Mouse (Mus musculus): ENCODE results near the gene Arhgap22.

The Arhgap22 gene

DNA sequence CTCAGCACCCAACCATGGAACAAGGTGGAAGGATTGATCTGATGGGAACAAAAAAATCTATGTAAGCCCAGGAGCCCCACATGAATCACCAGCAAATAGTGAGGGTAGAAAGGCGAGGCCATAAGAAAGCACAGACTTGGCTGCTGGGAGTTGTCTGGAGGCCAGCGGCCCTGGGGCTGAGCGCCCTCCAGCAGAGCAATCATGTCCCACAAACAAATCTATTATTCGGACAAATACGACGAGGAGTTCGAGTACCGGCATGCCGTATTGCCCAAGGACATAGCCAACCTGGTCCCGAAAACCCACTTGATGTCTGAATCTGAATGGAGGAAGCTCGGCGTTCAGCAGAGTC is 892 bp upstream of the Arhgap22 start:
- no peak for DNase-seq (ENCODE audit: inconsistent age in 2 of 2, low spot score in 1 of 2)

DNA sequence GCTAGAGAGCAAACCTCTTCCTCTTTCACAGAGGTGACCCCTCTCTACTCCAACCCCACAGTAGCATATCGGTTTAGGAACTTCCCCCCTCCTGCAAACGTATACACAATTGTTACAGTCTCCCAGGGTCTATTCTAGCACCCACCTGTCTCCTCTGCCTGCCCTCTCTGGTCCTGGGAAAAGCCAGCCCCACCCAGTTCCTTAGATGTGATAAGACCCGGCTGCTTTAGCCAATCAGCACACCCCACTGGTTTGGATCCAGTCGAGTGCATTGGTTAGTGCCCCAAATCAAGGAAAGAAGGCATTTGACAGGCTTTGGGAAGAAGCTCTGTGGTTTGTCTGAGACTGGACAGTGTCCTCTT is 922 bp downstream of the Arhgap22 start:
- no peak for DNase-seq (ENCODE audit: inconsistent age in 2 of 2, low spot score in 1 of 2)

DNA sequence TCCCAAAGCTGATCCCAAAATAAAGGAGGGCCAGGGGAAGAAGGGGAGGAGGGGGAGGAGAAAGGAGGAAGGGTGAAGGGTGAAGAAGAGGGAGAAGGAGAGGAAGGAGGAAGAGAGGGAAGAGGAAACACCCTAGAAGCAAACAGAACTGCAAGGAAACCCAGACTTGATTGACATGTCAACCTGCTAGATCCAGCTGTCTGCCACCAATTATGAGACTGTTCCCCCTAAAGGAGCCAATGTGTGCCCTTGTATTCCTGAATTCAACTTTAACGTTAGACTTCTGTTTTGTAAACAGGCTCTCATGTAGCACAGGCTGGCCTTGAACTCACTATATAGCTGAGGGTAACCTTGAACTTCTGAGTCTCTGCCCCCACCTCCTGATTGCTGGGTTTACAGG is 1.3 kb downstream of the Arhgap22 start:
- DNase-seq (ENCODE audit: inconsistent age in 2 of 2, low spot score in 1 of 2): no peak

DNA sequence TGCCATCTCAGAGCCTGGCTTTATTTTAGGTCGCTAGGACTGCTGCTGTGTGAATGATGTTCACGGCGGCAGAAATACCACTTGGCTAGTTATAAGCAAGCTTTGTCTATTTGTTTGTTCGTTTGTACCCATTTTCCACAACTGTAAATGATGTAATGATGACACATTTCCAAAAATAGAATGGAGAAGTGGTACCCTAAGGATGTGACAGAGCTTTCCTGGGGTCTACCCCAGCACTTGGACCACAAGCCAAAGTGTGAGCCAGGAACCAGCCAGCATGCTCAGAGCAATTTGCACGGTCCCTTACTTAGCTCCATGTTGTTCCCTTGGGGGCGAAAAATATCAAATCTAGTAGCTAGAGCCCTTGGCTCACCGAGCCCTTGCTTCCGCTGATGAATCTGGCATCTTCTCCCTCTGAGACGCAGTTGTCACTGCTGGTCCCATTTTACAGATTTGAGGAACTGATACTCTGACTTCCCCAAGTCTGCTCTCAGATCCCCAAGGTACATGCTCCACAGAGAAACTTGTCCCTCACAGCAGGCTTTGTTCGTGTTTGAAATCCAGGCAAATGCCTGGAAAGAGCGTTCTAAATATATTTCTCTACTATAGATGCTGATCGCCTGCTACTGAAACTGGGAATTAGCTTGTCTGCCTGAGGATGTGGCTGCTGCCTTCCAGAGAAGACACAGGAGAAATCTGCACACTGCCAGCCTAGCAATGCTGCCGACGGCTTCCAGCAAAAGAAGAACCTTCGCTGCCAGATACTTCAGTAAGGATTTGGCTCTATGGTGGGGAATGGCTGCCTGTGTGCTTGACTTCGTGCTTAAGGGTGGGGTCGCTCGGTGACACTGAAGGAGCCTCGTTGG is 2.8 kb downstream of the Arhgap22 start:
- no peak for DNase-seq (ENCODE audit: inconsistent age in 2 of 2, low spot score in 1 of 2)

DNA sequence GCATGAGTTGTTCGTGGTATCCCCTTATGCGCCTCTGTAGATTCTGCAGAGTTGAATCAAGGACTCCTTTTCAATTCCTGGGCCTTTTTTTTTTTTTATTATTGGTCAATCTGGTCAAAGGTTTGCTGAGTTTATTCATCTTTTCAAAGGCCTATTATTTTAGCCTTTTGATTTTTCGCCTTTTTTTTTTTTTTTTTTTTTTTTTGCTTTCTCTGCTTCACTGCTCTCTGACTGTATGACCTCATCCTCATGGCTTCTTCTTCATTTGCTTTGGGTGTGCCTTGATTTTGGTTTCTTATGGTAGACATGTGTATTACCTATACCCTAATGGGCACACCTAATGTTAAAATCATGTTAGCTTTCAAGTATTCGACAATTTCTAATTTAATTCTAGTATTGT is 11.4 kb downstream of the Arhgap22 start:
- DNase-seq (ENCODE audit: inconsistent age in 2 of 2, low spot score in 1 of 2): no peak

DNA sequence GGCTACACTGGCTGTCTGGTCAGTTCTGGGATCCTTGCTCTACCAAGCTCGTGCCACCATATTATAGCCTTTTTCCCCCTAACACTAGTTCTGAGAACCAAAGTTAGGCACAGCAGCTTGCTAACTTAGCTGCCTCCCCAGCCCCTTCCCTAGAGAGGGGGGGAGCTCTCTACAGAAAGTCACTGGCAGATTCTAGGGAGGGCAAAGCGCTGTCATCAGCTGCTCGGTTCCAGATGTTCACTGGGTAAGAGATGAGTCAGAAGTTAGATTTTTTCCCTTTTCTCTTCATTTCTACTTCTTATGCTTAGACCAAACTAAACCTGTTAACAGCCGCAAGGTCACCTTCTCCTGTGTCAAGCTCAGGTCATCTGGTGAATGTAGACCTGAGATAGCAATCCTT is 16.8 kb downstream of the Arhgap22 start:
- no peak for DNase-seq (ENCODE audit: inconsistent age in 2 of 2, low spot score in 1 of 2)

DNA sequence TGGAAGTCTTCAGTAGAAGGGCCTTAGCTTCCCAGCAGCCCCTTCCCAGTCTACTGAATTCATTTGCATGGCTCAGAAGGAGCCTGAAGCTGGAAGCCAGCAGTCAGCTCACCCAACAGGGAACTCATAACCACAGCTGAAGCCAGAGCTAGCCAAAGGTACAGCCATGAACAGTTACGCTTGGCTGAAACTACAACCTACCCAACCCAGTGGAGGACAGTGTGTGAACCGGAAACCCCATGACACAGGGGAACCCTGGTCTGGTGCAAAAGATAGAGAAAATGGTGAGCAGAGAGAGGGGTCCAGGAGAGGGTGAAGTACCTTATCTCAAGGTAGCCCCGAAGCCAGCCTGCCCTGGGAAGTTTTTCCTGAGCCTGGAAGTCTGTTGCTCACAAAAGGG is 17.5 kb downstream of the Arhgap22 start:
- DNase-seq (ENCODE audit: inconsistent age in 2 of 2, low spot score in 1 of 2): no peak

DNA sequence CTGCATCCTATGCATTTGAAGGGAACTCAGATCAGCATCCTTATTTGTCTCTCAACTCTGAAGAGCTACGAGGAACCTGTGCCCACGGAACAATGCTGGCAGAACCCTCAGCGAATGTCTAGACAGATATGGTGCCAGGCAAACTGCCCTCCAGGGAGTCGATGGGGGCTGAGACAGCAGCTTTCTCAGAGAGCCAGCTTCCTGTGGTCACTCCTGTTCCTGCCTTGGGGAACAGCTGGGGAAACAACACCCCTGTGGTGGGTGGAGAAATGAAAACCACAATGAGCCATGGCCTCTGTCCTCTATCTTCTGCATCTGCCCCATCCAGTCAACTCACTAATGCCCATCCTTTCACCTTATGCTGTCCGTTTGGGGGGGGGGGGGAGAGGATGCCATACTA is 18.2 kb downstream of the Arhgap22 start:
- DNase-seq (ENCODE audit: inconsistent age in 2 of 2, low spot score in 1 of 2): peak in 1 of 2 experiments; percentile 41

DNA sequence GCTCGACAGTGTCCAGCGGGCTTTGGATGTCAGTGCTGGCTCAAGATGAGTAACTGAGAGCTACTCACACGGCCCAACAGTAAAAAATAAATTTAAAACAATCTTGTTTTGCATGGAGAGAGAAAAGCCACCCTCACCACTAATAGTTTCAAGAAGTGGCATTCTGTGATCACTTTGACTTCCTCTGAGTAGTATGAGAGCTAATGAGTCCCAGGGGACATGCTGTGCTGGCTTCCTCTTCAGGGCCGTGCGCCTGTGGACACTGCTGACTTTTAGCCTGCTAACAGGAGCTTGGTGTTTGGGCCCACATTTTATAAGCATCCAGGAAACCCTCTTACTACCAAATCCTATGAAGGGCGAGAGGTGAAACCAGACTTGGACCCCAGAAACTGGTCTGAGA is 21.8 kb downstream of the Arhgap22 start:
- no peak for DNase-seq (ENCODE audit: inconsistent age in 2 of 2, low spot score in 1 of 2)

DNA sequence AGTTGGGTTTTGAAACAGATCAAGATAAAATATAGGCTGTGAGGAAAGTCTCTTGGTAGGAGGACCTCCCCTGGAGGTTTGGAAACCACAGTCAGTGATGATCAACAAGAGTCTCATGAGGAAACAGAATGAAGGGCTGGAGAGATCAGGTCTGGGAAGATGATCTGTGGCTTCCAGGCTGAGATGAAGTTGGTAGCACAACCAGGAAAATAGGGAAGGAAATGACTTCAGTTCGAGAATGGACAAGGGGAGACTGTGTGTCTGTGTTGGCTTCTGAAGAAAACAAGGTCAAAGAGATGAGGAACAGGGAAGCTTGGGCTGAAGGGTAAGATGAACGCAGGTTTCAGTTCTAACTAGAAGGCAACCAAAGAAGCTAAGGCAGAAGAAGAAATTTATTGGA is 26.6 kb downstream of the Arhgap22 start:
- DNase-seq (ENCODE audit: inconsistent age in 2 of 2, low spot score in 1 of 2): no peak

DNA sequence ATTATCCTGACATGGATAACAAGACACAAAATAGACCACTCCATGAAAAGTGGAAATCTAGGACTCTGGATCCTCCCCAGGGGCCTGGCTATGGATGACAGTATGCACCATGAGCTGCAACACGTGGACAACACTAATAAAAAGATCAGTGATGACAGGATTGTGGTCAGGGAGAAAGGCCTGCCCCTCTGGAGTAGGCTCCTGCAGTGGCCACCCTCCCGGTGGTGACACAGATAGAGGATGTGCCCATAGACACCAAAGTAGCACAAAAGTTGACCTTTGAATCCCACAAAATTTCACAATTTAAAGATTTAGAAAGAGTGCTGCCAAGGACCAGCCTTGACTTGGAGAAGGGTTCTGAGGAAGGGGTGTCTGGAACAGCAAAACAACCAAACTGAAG is 29.4 kb downstream of the Arhgap22 start:
- DNase-seq (ENCODE audit: inconsistent age in 2 of 2, low spot score in 1 of 2): peak in 1 of 2 experiments; percentile 40

DNA sequence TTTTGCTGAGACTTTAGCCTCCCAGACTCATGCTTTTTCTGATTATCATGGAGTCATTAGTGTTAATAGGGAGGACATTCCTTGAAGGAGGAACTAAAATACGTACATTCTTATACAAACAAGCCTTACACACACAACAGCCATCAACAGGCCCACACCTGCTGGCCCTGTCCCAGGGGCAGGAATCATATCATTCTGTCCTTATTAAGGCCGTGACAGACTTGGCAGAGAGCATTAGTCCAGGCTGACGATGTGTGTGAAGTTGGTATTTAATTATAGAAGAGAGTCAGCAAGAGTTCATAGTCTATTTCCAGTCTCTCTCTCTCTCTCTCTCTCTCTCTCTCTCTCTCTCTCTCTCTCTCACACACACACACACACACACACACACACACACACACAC is 30.7 kb downstream of the Arhgap22 start:
- DNase-seq (ENCODE audit: inconsistent age in 2 of 2, low spot score in 1 of 2): no peak

DNA sequence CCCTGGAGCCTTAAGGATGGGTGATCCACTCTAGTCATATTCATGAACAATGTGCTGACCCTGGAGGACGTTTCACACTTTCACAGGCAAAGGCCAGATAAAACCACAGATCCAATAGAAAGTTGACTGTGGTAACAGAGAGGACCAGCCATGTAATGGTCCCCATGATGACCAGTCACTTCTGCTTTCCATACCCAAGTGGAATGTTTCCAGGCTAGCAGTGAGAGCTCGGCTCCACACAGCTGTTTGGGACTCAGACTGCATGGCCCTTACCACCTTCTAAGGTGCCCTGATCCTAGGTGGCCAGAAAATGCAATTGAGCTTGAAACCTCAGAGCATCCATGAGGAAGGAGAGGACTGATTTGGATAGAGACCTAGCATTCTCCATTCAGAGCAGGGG is 31.1 kb downstream of the Arhgap22 start:
- no peak for DNase-seq (ENCODE audit: inconsistent age in 2 of 2, low spot score in 1 of 2)

DNA sequence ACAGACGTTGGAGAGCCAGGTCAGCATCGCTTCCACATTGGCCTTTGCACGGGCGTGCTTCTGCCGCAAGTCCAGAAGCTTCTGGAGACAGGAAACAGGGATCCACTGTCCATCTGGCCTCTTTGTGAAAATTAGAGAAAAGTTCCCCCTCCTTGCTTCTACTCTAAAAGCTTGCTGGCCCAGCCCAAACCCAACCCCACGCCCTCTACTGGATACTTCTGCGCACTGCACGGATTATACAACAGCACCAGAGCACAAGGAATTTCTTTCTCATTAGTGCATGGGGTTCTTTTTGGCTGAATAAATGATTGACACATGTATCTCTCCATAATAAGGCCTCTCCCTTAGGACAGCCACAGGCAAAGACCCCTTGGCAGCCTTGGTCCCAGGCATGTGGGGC is 32.6 kb downstream of the Arhgap22 start:
- peak; percentile 41 to 71 for DNase-seq (ENCODE audit: inconsistent age in 2 of 2, low spot score in 1 of 2)

DNA sequence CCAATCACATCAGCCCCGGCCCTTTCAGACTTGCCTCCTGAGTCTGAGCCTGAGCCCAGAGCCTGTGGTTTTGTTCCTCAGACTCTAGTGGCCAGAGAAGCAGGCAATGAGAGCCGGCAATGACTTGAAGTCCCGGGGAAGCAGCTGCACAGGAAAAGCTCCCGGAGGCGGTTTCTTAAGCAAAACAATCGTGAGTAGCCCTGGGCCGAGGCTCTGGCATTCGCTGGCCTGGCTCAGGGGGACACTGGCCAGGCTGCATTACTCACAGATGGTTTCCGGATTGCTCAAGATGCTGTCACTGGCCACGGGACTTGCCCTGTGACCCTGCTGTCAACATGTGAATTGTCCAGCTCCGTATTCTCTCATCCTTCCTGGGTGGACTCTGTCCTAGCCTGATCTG is 33.8 kb downstream of the Arhgap22 start:
- peak; percentile 71 to 86 for DNase-seq (ENCODE audit: inconsistent age in 2 of 2, low spot score in 1 of 2)

DNA sequence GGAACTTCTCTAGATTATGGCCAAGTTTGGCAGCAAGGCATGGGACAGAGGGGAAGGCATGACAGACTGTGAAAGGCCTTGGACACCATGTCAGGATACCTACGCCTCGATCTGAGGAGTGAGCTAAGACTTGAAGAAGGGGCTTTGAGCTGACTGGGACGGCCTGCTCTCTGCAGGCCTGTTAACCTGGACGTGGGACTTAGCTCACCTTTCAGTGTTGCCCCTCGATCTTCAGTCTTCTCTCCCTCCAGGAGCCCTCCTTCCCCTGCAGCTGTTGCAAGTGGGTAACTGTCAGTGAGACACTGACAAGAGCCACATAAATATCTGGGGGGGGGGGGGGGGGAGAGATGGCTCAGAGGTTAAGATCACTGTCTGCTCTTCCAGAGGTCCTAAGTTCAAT is 34.9 kb downstream of the Arhgap22 start:
- no peak for DNase-seq (ENCODE audit: inconsistent age in 2 of 2, low spot score in 1 of 2)

DNA sequence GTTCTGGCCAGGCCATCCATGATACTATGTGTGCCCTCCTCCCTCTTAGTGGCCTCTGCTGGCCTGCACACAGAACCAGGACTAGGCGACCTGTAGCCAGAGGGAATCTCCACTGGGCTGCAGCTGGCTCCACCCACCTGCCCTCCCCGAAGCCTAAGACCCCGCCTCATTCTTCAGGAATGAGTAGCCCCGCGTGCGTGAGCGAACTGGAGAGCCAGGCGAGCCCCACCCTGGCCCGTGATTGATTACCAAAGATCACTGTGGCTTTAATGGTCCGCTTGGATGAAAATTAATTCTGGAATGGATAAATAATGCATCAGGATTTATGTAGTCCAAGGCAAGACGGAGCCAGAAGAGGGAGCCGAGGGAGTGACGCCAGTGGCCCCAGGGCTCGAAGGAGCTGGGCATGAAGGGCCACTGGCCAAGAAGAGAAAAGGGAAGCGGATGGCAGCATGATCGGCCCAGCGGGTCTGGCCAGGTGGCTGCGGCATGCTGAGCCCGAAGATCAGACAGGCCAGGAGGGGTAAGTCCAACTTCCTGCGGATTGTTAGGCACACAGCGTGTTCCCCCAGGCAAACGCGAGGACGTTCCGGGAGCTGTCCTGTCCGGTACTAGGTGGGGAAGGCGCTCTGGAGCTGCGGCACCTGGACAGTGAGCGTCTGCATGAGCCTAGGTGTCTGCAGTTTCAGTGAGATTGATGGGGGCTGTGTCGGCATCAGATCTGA is 36.6 kb downstream of the Arhgap22 start:
- DNase-seq (ENCODE audit: inconsistent age in 2 of 2, low spot score in 1 of 2): peak; percentile 72 to 83

DNA sequence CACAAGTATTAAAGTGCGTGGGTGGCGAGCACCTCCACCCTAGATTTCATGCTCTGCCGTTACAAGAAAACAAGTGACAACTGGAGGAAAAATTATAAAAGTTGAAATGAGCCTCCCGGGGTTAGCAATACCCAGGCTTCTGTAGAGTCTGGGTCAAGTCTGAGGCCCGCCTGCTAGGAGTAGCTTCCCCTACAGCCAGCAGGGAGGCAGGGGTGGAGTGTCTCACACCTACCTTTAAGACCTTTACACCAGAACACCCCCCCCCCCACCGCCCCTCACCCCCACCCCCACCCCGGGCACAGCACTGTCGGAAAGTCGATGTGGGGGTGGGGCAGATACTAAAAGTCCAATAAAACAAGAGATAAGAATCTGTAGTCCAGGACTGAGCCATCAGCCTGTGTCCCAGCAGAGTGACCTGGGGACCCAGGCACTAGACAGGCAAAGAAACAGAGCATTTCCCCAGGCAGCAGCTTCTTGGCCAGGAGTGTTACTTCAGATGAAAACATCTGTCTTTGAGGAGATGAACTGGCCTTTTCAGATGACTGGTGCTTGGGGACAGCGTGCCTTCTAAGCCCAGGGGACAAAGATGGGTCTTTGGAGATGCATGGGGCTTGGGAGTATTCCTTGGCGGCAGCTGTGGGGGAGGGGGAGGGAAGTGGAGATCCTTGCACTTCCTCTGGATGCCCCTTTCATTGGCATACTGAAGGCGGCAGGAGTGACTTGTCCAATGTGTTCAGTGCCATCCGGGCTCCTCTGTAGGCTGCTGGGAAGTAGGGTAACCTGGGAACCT is 37.3 kb downstream of the Arhgap22 start:
- DNase-seq (ENCODE audit: inconsistent age in 2 of 2, low spot score in 1 of 2): no peak

DNA sequence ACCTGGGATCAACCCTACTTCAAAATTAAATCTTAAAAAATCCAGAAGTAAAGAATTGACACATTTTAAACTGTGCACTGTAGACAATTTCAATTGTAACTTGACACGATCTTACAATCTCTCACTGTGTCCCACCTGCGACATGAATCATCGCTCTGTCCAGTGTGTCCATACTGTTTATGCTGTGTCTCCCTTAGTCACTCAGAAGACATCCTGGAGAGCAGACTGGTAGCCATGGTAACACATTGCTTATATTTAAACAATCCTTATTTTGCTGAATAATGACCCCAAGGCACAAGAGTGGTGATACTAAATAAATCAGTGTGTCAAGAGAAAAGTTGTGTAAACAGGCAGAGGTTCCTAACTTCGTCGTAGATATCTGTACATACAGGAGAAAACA is 44.4 kb downstream of the Arhgap22 start:
- no peak for DNase-seq (ENCODE audit: inconsistent age in 2 of 2, low spot score in 1 of 2)

DNA sequence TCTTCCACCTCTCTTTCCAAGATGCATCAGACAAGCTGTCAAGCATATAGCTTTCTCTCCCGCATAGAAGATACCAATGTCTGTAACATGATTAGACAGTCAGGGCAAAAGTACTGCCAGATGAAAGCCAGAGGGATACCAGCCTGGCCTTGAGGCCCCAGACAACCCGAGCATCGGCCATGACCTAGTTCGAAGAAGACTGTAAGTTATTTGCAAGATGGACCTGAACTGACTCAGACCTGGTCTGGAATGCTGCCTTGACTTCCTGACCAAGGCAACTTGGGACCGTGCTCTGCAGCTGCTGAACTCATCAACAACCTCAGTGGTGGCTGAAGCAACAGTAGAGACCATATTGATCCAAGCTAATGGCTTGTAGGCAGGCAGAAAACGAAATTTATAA is 46.3 kb downstream of the Arhgap22 start:
- peak; percentile 79 to 83 for DNase-seq (ENCODE audit: inconsistent age in 2 of 2, low spot score in 1 of 2)

DNA sequence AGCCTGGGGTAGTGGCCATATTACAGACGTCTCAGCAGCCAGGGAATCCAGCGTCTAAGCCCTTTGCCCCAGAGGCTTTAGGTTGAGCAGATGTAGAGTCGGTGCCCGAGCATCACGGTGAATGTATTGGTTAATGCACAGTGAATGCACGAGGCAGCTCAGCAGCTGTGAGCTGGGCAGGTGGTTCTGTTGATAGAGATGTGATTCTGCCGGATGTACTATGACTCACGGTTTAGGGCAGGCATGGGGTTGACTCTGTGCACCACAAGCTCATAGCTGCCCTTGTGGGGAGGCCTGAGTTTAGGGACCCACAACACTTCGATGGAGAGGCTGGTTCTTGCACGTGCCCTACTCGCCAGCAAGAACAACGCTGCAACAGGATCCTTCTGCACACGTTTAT is 51.0 kb downstream of the Arhgap22 start:
- no peak for DNase-seq (ENCODE audit: inconsistent age in 2 of 2, low spot score in 1 of 2)

DNA sequence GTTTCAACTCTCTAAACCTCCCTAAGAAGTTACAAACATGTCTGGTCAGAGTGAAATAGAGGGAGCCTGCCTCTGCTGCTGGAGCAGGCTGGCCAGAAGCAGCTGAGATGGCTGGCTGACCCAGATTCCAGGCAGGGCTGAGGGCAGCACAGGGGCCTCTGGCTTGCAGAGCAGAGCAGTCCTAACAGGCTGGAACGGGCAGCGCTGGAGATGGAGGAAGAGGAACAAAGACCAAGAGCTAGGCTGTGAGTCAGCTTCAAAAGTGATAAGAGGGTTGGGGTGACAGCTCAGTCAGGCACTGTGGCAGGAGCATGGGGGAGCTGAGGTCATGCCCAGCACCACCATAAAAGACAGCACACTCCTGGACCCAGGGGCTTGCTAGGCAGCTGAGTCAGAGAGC is 62.4 kb downstream of the Arhgap22 start:
- DNase-seq (ENCODE audit: inconsistent age in 2 of 2, low spot score in 1 of 2): no peak

All from adrenal gland, adult (tissue).